Mouse (Mus musculus): ENCODE data around the gene Me3. TPM values are rescaled to one million over a fixed set of nuclear protein-coding genes. Genes with fewer than 3 reads are reported as not detected.

Me3 gene
- polyA plus RNA-seq, 1 experiment from 2014 or later, result 12.1 TPM

DNA sequence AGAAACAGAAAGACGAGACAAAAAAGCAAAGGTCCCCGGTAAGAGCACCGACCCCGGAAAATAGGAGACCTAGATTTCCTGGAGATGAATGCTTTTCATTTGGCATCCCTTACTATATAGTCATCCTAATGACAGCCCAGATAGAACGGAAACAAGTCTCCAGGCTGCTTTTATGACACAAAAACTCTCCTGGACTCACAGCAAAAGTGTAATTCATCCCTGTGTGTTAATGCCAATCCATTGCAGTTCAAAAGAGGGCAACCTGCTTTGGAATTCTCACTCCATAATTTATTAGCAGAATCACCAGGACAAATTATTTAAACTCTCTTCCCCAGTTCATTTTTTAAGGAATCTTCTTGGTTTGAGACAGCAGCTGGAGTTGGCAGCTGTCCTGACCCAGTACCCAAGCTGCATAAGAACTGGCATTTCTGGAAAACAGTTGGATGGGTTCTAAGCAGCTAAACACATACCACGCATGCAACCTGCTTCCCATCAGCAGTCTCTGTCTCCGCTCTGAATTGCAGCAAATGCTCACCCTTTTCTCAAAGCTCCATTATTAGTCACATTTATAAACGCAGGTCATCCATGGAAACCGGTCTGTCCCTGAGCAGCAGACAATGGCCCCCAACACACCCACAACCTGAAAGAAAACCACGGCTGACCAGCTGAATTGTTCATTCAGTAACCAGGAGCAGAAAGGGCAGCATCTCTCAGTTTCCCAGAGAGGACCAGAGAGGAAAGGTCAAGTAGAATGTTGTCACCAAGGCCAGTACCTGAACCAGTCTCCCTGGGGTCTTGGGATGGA, 49.7 kb downstream of the Me3 start:
- CTCF ChIA-PET, result no interaction called here
- POLR2A ChIA-PET, result no interaction called here
- ATAC-seq (no peak), DNase-seq (ENCODE audit: low read depth, low spot score) (no peak)
- in situ Hi-C loops (cut with MboI; ENCODE audit: low pct_unique_long_range_greater_than_20kb), result no loop called here
- TF ChIP-seq CTCF (IDR thresholded peaks at IDR 0.05), result no peak
- no peaks in the 10 kb centered on the region for H3K27me3 ChIP-seq

DNA sequence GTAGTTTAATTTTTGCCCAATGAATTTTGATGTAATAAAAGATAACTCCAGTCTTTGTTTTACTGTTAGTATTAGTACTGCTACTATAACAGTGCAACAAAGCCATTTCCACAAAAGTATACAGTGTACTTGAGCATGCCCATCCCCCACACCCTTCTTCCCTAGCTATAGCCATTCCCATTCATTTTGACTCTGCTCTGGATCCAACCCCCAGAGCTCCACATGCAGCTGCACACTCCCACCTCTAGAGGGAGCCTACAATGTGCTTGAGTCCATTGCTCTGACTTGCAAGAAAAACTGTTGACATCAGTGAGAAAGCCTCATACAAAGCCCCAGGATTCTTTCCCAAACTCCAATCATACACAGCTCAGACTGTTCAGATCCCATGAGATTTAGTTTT, 66.0 kb downstream of the Me3 start:
- POLR2A ChIA-PET, result interaction anchor here (1.0 kb wide), 1 partner anchor 170 kb away, joined by 3 read pairs; no protein-coding TSS in a partner anchor
- no peaks in the 10 kb centered on the region for H3K27me3 ChIP-seq
- CTCF ChIA-PET, result interaction anchor here (0.9 to 1.5 kb wide), 3 partner anchors 9 to 24 kb away, joined by 3 to 4 read pairs (median 3); no protein-coding TSS in a partner anchor
- DNase-seq (ENCODE audit: low read depth, low spot score), result no peak
- in situ Hi-C loops (cut with MboI; ENCODE audit: low pct_unique_long_range_greater_than_20kb), result no loop called here
- peak; percentile 64 for TF ChIP-seq CTCF (IDR thresholded peaks at IDR 0.05)
- ATAC-seq, result no peak

DNA sequence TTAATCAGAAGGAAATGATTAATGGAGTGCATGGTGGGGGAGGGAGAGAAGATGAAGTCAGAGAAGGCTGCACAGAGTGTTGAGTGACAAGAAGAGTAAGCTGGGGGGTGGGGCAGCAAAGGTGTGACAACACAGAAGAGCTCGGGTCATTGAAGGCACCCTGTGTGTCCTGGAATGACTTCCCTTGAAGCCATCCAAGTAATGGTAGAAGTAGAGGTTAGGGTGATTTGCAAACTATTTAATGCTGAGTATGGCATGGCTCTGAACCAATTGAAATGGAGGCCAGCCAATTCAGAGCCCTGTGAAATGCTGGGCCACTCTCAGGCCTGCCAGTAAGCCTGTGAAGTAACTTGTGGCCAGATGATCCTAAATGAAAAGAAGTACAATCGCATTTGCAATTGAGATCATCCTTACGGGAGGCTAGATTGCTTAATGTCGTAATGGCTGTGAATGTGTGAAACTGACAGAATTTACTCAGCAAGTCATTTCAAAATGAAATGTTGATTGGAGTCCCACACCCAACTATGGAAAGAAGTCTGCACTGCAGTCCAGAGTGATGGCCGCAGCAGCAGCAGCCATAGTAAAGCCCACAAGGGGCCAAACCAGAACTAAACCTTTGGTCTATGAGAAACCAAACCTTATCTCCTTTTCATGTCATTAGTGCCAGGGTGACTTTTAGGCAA, 67.6 kb downstream of the Me3 start:
- ATAC-seq (peak; percentile 51), DNase-seq (ENCODE audit: low read depth, low spot score) (no peak)
- in situ Hi-C loops (cut with MboI; ENCODE audit: low pct_unique_long_range_greater_than_20kb), result no loop called here
- ChIA-PET POLR2A (interaction anchor here (1.2 kb wide), 1 partner anchor 181 kb away, joined by 4 read pairs; no protein-coding TSS in a partner anchor), CTCF (interaction anchor here (1.2 to 1.5 kb wide), 3 partner anchors 8 to 27 kb away, joined by 3 read pairs; no protein-coding TSS in a partner anchor)
- no peak for TF ChIP-seq CTCF (IDR thresholded peaks at IDR 0.05)
- H3K27me3 ChIP-seq, result no peaks in the 10 kb centered on the region

DNA sequence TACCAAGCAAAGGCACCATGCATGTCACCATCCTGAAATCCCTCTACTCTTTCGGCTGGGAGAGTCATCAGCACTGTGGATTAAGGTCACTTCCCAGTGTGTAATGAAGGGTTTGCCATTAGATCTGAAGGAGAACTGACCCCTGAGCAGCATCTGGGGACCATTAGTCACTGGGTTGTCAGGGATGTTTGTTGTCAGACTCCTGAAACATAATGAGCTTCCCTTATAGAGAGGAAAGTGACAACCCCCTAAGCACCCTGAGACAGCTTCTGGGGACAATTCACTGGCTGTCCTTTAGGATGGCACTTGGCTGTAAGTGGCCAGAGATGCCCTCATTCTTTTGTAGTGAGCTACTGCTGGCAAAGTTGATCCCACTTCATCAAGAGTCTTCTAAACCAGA, 68.3 kb downstream of the Me3 start:
- DNase-seq (ENCODE audit: low read depth, low spot score), result no peak
- in situ Hi-C loops (cut with MboI; ENCODE audit: low pct_unique_long_range_greater_than_20kb), result no loop called here
- ChIA-PET CTCF (interaction anchor here (1.3 kb wide), 1 partner anchor 10 kb away, joined by 3 read pairs; no protein-coding TSS in a partner anchor), POLR2A (no interaction called here)
- ATAC-seq, result no peak
- no peak for TF ChIP-seq CTCF (IDR thresholded peaks at IDR 0.05)
- no peaks in the 10 kb centered on the region for H3K27me3 ChIP-seq

DNA sequence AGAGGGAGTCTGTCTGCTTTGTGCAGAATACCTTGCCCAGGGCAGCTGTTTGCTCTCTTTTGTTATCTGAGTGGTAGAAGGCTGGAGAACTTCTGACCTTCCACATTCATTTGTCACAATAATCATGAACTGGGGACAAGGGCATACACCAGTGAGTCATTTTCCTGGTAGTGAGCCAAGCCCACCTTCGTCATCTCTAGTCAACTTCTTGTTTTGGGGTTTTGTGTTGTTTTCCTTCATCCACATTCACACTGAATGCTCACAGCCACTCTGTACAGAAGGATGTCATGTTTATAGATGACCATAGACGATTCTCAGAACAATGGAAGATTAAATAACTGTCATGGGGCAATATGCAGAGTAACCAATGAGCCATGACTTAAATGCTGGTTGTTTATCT, 78.6 kb downstream of the Me3 start:
- ATAC-seq (no peak), DNase-seq (ENCODE audit: low read depth, low spot score) (no peak)
- ChIA-PET POLR2A (no interaction called here), CTCF (interaction anchor here (1.1 kb wide), 1 partner anchor 10 kb away, joined by 3 read pairs; no protein-coding TSS in a partner anchor)
- no peak for TF ChIP-seq CTCF (IDR thresholded peaks at IDR 0.05)
- H3K27me3 ChIP-seq, result no peaks in the 10 kb centered on the region
- in situ Hi-C loops (cut with MboI; ENCODE audit: low pct_unique_long_range_greater_than_20kb), result no loop called here

DNA sequence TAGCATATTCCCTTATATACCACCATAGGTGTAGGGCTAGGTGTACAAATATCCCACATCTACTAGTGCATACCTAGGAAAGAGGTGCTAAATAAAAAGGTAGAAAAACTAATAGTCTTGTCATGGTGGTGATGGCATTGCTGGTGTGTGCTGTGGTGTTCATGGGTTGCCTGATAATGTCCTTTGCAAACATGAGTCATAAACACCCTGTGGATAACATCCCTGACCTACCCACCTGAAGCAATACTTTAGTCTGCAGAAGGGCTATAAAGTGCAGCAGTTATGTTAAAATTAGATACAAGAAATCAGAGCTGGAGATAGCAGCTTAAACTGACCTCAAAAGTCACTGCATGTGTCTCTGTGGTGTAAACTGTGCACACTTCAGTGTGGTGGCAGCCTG, 80.9 kb downstream of the Me3 start:
- H3K27me3 ChIP-seq, result no peaks in the 10 kb centered on the region
- TF ChIP-seq CTCF (IDR thresholded peaks at IDR 0.05), result no peak
- ChIA-PET POLR2A (no interaction called here), CTCF (interaction anchor here (0.8 to 1.4 kb wide), 3 partner anchors 15 to 35 kb away, joined by 3 to 4 read pairs (median 4); no protein-coding TSS in a partner anchor)
- ATAC-seq (no peak), DNase-seq (ENCODE audit: low read depth, low spot score) (no peak)
- in situ Hi-C loops (cut with MboI; ENCODE audit: low pct_unique_long_range_greater_than_20kb), result no loop called here

DNA sequence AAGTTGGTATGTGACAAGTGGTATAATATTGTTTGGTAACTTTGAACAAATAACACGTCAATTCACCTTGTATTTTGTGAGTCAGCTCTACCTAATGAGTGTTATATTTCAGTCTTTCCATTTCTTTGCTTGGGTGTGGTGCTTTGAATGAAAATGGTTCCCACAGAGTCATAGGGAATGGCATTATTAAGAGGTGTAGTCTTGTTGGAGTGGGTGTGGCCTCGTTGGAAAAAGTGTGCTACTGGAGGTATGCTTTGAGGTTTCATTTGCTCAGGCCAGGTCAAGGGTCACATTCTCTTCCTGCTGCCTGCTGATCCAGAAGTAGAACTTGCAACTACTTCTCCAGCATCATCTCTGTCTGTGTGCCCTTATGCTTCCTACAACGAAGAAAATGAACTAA, 84.0 kb downstream of the Me3 start:
- CTCF ChIA-PET, result no interaction called here
- DNase-seq (ENCODE audit: low read depth, low spot score), result no peak
- no peak for ATAC-seq
- no peak for TF ChIP-seq CTCF (IDR thresholded peaks at IDR 0.05)
- POLR2A ChIA-PET, result no interaction called here
- H3K27me3 ChIP-seq, result no peaks in the 10 kb centered on the region
- in situ Hi-C loops (cut with MboI; ENCODE audit: low pct_unique_long_range_greater_than_20kb), result no loop called here

DNA sequence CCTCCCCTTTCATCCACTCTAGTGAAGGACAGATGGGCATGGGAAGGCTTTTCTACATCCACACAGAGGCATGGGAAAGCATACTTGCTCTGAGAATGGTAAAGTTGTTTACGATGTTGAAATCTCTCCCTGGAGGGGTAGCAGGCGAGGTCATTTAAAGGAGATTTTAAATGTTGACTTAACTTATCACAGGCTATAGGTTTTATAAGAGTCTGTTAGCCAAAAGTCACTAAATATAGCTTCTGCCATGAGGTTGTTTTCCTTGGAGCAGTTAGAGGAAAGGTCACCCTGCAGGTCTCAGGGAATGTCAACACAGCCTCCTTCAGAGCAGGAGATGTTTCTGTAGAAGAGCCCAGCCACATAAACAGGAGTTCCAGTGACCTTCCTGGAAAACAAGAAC, 85.3 kb downstream of the Me3 start:
- DNase-seq (ENCODE audit: low read depth, low spot score), result no peak
- ChIA-PET CTCF (interaction anchor here (0.7 kb wide), 1 partner anchor 207 kb away, joined by 3 read pairs; no protein-coding TSS in a partner anchor), POLR2A (no interaction called here)
- no peak for TF ChIP-seq CTCF (IDR thresholded peaks at IDR 0.05)
- no peaks in the 10 kb centered on the region for H3K27me3 ChIP-seq
- no peak for ATAC-seq
- in situ Hi-C loops (cut with MboI; ENCODE audit: low pct_unique_long_range_greater_than_20kb), result no loop called here

DNA sequence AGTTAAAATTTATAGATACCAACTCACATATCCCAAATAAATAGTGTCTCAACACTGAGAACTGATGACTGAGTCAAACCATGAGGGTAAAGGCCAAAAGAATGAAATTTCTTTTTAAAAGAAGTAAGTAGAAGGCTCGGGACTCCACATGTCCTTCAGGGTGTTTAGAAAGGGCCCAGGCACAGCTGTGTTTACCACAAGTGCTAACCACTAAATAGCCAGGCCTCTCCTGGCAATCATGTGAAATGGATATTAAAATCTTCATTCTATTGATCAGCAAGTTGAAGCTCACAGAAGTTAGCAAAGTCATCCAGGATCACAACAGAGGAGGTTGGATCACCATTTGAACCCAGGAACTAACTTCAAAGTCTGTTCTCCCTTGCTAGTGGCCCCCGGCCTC, 86.1 kb downstream of the Me3 start:
- POLR2A ChIA-PET, result interaction anchor here (0.8 kb wide), 1 partner anchor 15 kb away, joined by 3 read pairs; no protein-coding TSS in a partner anchor
- in situ Hi-C loops (cut with MboI; ENCODE audit: low pct_unique_long_range_greater_than_20kb), result no loop called here
- TF ChIP-seq CTCF (IDR thresholded peaks at IDR 0.05), result no peak
- CTCF ChIA-PET, result interaction anchor here (0.6 to 0.7 kb wide), 2 partner anchors 9 to 208 kb away, joined by 3 read pairs; no protein-coding TSS in a partner anchor
- no peak for ATAC-seq
- DNase-seq (ENCODE audit: low read depth, low spot score), result no peak
- no peaks in the 10 kb centered on the region for H3K27me3 ChIP-seq

DNA sequence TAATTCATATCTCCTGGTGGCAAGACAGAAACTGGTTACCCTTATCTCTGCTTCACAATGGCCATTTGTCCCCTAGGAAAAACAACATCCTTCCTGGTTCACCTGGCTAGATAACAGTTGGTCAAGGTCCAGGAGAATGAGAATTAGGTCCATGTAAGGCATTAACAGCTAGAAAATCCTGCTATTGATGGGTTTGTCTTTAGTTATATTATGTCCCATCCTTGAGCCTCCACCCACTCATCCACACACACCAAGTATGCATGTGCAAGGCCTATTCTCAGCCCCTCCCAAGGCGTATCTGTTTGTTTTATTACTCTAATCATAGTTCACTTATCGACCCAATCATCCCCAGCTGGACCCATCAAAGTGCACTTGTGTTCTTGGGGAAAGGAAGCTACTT, 88.1 kb downstream of the Me3 start:
- in situ Hi-C loops (cut with MboI; ENCODE audit: low pct_unique_long_range_greater_than_20kb), result no loop called here
- H3K27me3 ChIP-seq, result no peaks in the 10 kb centered on the region
- ChIA-PET POLR2A (no interaction called here), CTCF (interaction anchor here (0.8 kb wide), 1 partner anchor 9 kb away, joined by 3 read pairs; no protein-coding TSS in a partner anchor)
- TF ChIP-seq CTCF (IDR thresholded peaks at IDR 0.05), result no peak
- DNase-seq (ENCODE audit: low read depth, low spot score) (no peak), ATAC-seq (no peak)

DNA sequence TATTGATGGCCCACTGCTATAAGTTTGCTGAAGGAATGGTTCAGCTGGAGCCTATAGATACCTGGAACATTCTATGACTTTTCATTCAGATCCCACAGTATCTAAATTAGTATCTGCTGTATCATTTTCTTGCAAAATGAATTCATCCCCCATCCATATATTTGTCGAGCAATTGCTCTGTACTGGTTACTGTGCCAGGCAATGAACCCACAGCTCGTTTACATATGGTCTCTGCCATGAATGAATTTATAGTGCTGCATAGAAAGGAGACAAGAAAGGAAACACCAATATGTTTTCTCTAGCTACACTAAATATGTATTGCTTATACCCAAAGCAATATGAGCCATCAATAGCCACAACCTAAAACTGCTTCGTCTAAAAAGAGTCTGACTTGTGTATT, 94.5 kb downstream of the Me3 start:
- TF ChIP-seq CTCF (IDR thresholded peaks at IDR 0.05), result no peak
- ChIA-PET CTCF (interaction anchor here (0.9 to 1.0 kb wide), 3 partner anchors 9 to 54 kb away, joined by 3 read pairs; no protein-coding TSS in a partner anchor), POLR2A (no interaction called here)
- no peak for DNase-seq (ENCODE audit: low read depth, low spot score)
- in situ Hi-C loops (cut with MboI; ENCODE audit: low pct_unique_long_range_greater_than_20kb), result no loop called here
- H3K27me3 ChIP-seq, result no peaks in the 10 kb centered on the region
- ATAC-seq, result no peak

Measured in Patski (cell line).